Mouse (Mus musculus): Measurements from ENCODE around the gene Tubg1. TPM values are rescaled to one million over a fixed set of nuclear protein-coding genes. Genes with fewer than 3 reads are reported as not detected.
A peak's percentile ranks its signal among the peaks of the same experiment; 100 is the strongest.
"Not testable (repeated sequence)": the region's sequence is repeated elsewhere in the genome, so short reads cannot be mapped to it uniquely, and the experiment has no call there.

Gene Tubg1
- polyA plus RNA-seq, 1 experiment from 2014 or later = 79.6 TPM

- ATAC-seq (ENCODE audit: low FRiP score) = no peak
- Histone ChIP-seq H3K9ac (no peak overlapping the region), H3K4me3 (no peak overlapping the region), H3K27ac (no peak overlapping the region), H3K36me3 (peaks cover 5% of the 10 kb centered on the region; the same call in 1 of the 2 replicates), H3K4me2 (no peak overlapping the region), H3K9me3 (0 out of 2 replicates have a peak, but pooled peaks cover 5% of the 10 kb centered on the region), H3K4me1 (replicated peaks) (peaks cover 22% of the 10 kb centered on the region), H3K27me3 (no peaks in the 10 kb centered on the region)
- 95% methylated on average over 4 of the region's 4 CpGs for WGBS
These were observed 8.6 kb upstream of the Tubg1 start for GRCm38 (mm10) chr11:101111178-101111577.

- H3K36me3 ChIP-seq = peaks cover 5% of the 10 kb centered on the region; the same call in 1 of the 2 replicates
- no peak for ATAC-seq (ENCODE audit: low FRiP score)
- H3K9me3 ChIP-seq = 0 out of 2 replicates have a peak, but pooled peaks cover 5% of the 10 kb centered on the region
- 81% methylated on average over 3 of the region's 3 CpGs for WGBS
- H3K27me3 ChIP-seq = no peaks in the 10 kb centered on the region
- no peak overlapping the region for H3K27ac ChIP-seq
- no peak overlapping the region for H3K4me2 ChIP-seq
- peaks cover 24% of the 10 kb centered on the region for H3K4me1 ChIP-seq (replicated peaks)
- H3K4me3 ChIP-seq = no peak overlapping the region
- no peak overlapping the region for H3K9ac ChIP-seq
These were observed 7.6 kb upstream of the Tubg1 start for GRCm38 (mm10) chr11:101112186-101112585.

- H3K27ac ChIP-seq = peak overlapping the region; percentile 78
- no peaks in the 10 kb centered on the region for H3K27me3 ChIP-seq
- H3K36me3 ChIP-seq = peaks cover 5% of the 10 kb centered on the region; the same call in 1 of the 2 replicates
- H3K9me3 ChIP-seq = 0 out of 2 replicates have a peak, but pooled peaks cover 5% of the 10 kb centered on the region
- H3K4me1 ChIP-seq (replicated peaks) = peaks cover 47% of the 10 kb centered on the region
- ATAC-seq (ENCODE audit: low FRiP score) = no peak
- peak overlapping the region; percentile 15; the same call in 1 of the 2 replicates for H3K4me2 ChIP-seq
- 30% methylated on average over 2 of the region's 2 CpGs for WGBS
- no peak overlapping the region for H3K4me3 ChIP-seq
- H3K9ac ChIP-seq = peak overlapping the region; percentile 49; the same call in 1 of the 2 replicates
These were observed 4.2 kb upstream of the Tubg1 start for GRCm38 (mm10) chr11:101115564-101115963.

GRCm38 (mm10) chr11:101118105-101118504 is 1.6 kb upstream of the Tubg1 start:
- 64% methylated on average over 4 of the region's 4 CpGs for WGBS
- Histone ChIP-seq H3K36me3 (peaks cover 9% of the 10 kb centered on the region), H3K9ac (peak overlapping the region; percentile 95), H3K27me3 (no peaks in the 10 kb centered on the region), H3K4me3 (peak overlapping the region; percentile 90), H3K4me2 (peak overlapping the region; percentile 97), H3K27ac (no peak overlapping the region), H3K4me1 (replicated peaks) (peaks cover 52% of the 10 kb centered on the region), H3K9me3 (0 out of 2 replicates have a peak, but pooled peaks cover under 1% of the 10 kb centered on the region)
- no peak for ATAC-seq (ENCODE audit: low FRiP score)

- Histone ChIP-seq H3K4me3 (peak overlapping the region; percentile 90), H3K4me1 (replicated peaks) (peaks cover 52% of the 10 kb centered on the region), H3K27me3 (no peaks in the 10 kb centered on the region), H3K4me2 (peak overlapping the region; percentile 97), H3K9me3 (no peaks in the 10 kb centered on the region), H3K9ac (peak overlapping the region; percentile 95), H3K36me3 (peaks cover 17% of the 10 kb centered on the region), H3K27ac (peak overlapping the region; percentile 94)
- peak; percentile 80 for ATAC-seq (ENCODE audit: low FRiP score)
- WGBS = 1% methylated on average over 39 of the region's 39 CpGs
These were observed 492 bp upstream of the Tubg1 start for GRCm38 (mm10) chr11:101119131-101119760.

- peak overlapping the region; percentile 97 for H3K4me2 ChIP-seq
These were observed 929 bp downstream of the Tubg1 start for GRCm38 (mm10) chr11:101120545-101121188.

GRCm38 (mm10) chr11:101124494-101124893 is 4.8 kb downstream of the Tubg1 start:
- H3K4me2 ChIP-seq; H3K27me3 ChIP-seq; ATAC-seq (ENCODE audit: low FRiP score); H3K27ac ChIP-seq; H3K9me3 ChIP-seq; H3K4me3 ChIP-seq; H3K9ac ChIP-seq: not testable (repeated sequence)
- peaks cover 13% of the 10 kb centered on the region for H3K4me1 ChIP-seq (replicated peaks)
- peaks cover 49% of the 10 kb centered on the region for H3K36me3 ChIP-seq
- WGBS = 98% methylated on average over 8 of the region's 8 CpGs

More at GRCm38 (mm10) chr11:101120545-101121188, 929 bp downstream of the Tubg1 start:
- H3K27me3 ChIP-seq = no peaks in the 10 kb centered on the region
- peaks cover 42% of the 10 kb centered on the region for H3K4me1 ChIP-seq (replicated peaks)
- H3K9me3 ChIP-seq = no peaks in the 10 kb centered on the region
- H3K4me3 ChIP-seq = peak overlapping the region; percentile 90
- ATAC-seq (ENCODE audit: low FRiP score) = no peak
- peak overlapping the region; percentile 84 for H3K9ac ChIP-seq
- peak overlapping the region; percentile 89 for H3K27ac ChIP-seq
- 24% methylated on average over 19 of the region's 19 CpGs for WGBS
- peaks cover 31% of the 10 kb centered on the region for H3K36me3 ChIP-seq

GRCm38 (mm10) chr11:101125008-101125407 is 5.3 kb downstream of the Tubg1 start:
- not testable (repeated sequence) for H3K27me3 ChIP-seq; H3K9ac ChIP-seq; H3K9me3 ChIP-seq; ATAC-seq (ENCODE audit: low FRiP score); H3K4me2 ChIP-seq; H3K4me3 ChIP-seq; H3K27ac ChIP-seq
- 93% methylated on average over 9 of the region's 9 CpGs for WGBS
- peaks cover 49% of the 10 kb centered on the region for H3K36me3 ChIP-seq
- peaks cover 13% of the 10 kb centered on the region for H3K4me1 ChIP-seq (replicated peaks)

GRCm38 (mm10) chr11:101127075-101127474 is 7.3 kb downstream of the Tubg1 start:
- no peak for ATAC-seq (ENCODE audit: low FRiP score)
- H3K27ac ChIP-seq = no peak overlapping the region
- no peaks in the 10 kb centered on the region for H3K9me3 ChIP-seq
- H3K4me1 ChIP-seq (replicated peaks) = no peaks in the 10 kb centered on the region
- H3K27me3 ChIP-seq = no peaks in the 10 kb centered on the region
- H3K36me3 ChIP-seq = peaks cover 49% of the 10 kb centered on the region
- no peak overlapping the region for H3K4me3 ChIP-seq
- H3K9ac ChIP-seq = no peak overlapping the region
- WGBS = 100% methylated on average over 1 of the region's 1 CpGs
- H3K4me2 ChIP-seq = no peak overlapping the region

- WGBS = 87% methylated on average over 11 of the region's 11 CpGs
- H3K9me3 ChIP-seq = no peaks in the 10 kb centered on the region
- H3K4me1 ChIP-seq (replicated peaks) = no peaks in the 10 kb centered on the region
- H3K27me3 ChIP-seq = no peaks in the 10 kb centered on the region
- H3K4me3 ChIP-seq = no peak overlapping the region
- ATAC-seq (ENCODE audit: low FRiP score) = no peak
- H3K27ac ChIP-seq = no peak overlapping the region
- peaks cover 32% of the 10 kb centered on the region for H3K36me3 ChIP-seq
- no peak overlapping the region for H3K9ac ChIP-seq
- no peak overlapping the region for H3K4me2 ChIP-seq
These were observed 9.3 kb downstream of the Tubg1 start for GRCm38 (mm10) chr11:101128996-101129577.

- Histone ChIP-seq H3K4me3 (no peak overlapping the region), H3K9me3 (no peaks in the 10 kb centered on the region), H3K4me1 (replicated peaks) (no peaks in the 10 kb centered on the region), H3K27ac (no peak overlapping the region), H3K9ac (no peak overlapping the region), H3K27me3 (no peaks in the 10 kb centered on the region), H3K4me2 (no peak overlapping the region), H3K36me3 (peaks cover 23% of the 10 kb centered on the region)
- no peak for ATAC-seq (ENCODE audit: low FRiP score)
- 53% methylated on average over 18 of the region's 18 CpGs for WGBS
These were observed 10.5 kb downstream of the Tubg1 start for GRCm38 (mm10) chr11:101130056-101130756.

- Histone ChIP-seq H3K4me2 (no peak overlapping the region), H3K4me1 (replicated peaks) (no peaks in the 10 kb centered on the region), H3K27ac (no peak overlapping the region), H3K9ac (no peak overlapping the region), H3K36me3 (peaks cover 13% of the 10 kb centered on the region), H3K9me3 (no peaks in the 10 kb centered on the region), H3K27me3 (no peaks in the 10 kb centered on the region), H3K4me3 (no peak overlapping the region)
- ATAC-seq (ENCODE audit: low FRiP score) = no peak
- WGBS = 90% methylated on average over 2 of the region's 2 CpGs
These were observed 11.4 kb downstream of the Tubg1 start for GRCm38 (mm10) chr11:101131187-101131586.
